Mouse (Mus musculus): ENCODE measurements around the gene Syn3. TPM values are rescaled to one million over a fixed set of nuclear protein-coding genes. Genes with fewer than 3 reads are reported as not detected.

The Syn3 gene
- total RNA-seq, 2 experiments from 2014 or later = 5.0 to 6.8 TPM

- DNase-seq (ENCODE audit: low spot score in 2 of 2) = no peak
Observed at GRCm38 (mm10) chr10:86318552-86319140, 180.1 kb downstream of the Syn3 start.

- no peak for DNase-seq (ENCODE audit: low spot score in 2 of 2)
Observed at GRCm38 (mm10) chr10:86317633-86318032, 181.1 kb downstream of the Syn3 start.

GRCm38 (mm10) chr10:86315513-86315912, 183.2 kb downstream of the Syn3 start:
- no peak for DNase-seq (ENCODE audit: low spot score in 2 of 2)

DNA sequence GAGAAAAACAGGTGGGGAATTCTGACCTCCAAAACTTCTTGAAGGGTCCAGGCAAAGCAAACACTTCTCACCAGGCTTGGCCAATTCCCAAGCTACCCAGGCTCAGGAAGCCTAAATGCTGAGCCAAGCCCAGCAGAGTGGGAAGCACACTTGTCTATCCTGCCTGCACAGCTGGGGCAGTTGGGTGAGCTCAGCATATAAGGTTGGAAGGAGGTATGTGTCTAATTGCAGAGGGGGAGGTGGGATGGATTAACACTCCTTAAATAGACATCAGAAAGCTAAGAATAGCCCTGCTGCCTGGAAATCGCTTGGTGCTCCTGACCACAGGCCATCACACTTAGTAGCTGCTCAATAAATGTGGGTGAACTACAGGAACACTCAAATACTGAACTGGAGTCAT, 185.2 kb downstream of the Syn3 start:
- no peak for DNase-seq (ENCODE audit: low spot score in 2 of 2)

DNA sequence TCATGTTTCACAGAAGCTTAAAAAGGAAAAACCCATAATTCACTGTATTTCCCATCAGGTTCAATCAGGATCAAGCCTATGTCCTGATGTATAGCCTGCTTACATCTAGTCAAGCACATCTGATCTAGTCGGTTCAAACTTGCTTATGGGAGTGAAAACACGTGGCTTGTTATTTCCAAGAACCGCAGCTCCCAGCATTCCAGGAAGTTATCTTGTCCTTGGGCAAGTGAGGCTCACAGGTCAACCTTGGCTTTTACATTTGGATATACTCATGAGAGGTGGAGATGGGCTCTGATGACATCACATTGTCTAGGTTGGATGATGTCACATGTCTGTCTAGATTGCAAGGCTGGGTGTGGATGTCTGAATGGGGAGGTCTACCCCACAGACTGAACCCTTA, 185.7 kb downstream of the Syn3 start:
- DNase-seq (ENCODE audit: low spot score in 2 of 2) = no peak

- DNase-seq (ENCODE audit: low spot score in 2 of 2) = no peak
Observed at GRCm38 (mm10) chr10:86310527-86310926, 188.2 kb downstream of the Syn3 start.

- no peak for DNase-seq (ENCODE audit: low spot score in 2 of 2)
Observed at GRCm38 (mm10) chr10:86307235-86307634, 191.5 kb downstream of the Syn3 start.

DNA sequence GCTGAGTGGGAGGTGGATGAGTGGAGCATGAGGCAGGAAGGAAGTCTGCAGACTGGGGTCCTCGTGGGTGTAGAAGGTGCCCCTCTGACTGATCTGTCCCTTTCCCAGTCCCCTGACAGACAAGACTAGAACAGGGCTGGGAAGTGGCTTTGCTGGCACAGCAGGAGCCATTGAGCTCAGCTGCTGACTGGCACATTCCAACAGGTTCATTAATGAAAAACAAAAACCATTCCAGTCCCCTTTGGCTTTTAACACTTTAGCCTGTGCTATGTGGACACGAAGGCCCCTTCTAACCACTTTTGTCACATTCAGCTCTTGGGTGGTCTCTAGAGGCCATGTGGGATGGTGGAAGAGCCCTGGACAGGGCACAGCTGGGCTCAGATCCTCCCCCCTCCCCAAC, 194.1 kb downstream of the Syn3 start:
- DNase-seq (ENCODE audit: low spot score in 2 of 2) = no peak

DNA sequence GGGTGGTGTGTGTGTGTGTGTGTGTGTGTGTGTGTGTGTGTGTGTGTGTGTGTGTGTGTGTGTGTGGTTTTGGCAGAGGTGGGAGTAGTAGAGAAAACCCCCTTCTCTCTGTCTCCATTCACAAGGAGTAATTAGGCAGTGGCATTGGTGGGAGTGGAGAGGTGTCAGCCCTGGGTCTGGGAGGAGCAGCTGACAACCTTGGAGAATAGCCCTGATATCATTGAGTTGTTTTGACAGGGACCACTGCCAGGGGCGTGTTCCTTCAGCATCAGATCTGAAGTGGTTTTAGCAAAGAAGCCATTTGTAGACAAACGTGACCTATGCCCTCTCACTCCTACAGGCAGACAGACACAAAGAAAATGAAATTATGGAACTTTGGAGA, 195.2 kb downstream of the Syn3 start:
- DNase-seq (ENCODE audit: low spot score in 2 of 2) = no peak

DNA sequence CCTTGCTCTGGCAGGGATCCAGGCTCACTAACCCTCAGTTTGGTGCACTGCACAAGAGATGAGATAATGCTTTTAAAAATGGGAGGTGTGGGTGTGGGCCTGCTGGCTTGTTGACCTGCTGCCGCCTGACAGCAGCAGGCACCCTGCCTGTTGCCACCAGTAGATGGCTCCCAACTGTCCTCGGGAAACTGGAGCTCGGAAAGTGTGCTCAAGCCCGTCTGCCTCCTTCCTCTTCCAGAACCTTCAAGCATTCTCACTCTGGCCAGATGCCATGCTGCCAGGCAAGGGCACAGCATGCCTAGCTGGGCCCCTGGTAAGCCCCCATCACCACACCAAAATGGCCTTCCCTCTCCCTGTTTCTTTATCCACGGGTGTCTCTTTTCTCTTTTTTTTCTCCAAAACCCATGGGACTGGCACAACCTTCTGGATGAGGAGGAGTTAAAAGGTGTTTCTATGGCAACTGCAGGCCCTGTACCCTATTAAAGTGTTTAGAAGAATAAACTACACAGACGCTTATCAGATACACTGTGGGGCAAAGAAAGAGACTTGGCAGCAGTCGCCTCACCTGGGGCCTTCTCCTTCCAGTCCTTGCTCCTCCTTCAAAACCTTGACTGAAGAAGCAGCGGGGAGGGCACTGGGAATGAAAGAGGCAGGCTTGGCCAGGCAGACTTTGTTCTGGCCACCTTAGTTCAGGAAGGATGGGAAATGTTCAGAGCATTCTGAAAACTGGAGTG, 195.8 kb downstream of the Syn3 start:
- peak; percentile 39 to 63 for DNase-seq (ENCODE audit: low spot score in 2 of 2)

DNA sequence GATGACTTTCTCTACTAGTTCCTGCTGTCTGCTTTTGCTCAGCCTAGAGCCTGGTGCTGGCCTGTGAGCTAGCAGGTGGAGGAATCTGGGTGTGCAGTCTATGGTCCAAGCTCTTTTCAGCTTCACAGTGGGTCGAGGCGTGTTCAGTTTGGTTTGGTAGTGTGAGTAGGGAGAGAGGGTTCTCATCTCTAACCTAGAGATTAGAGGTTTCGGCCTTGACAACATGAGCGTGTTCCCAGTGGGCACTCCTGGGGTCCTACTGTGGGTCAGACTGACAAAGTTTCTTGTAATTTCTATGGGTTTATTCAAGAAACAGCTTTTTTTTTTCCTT, 196.4 kb downstream of the Syn3 start:
- no peak for DNase-seq (ENCODE audit: low spot score in 2 of 2)

DNA sequence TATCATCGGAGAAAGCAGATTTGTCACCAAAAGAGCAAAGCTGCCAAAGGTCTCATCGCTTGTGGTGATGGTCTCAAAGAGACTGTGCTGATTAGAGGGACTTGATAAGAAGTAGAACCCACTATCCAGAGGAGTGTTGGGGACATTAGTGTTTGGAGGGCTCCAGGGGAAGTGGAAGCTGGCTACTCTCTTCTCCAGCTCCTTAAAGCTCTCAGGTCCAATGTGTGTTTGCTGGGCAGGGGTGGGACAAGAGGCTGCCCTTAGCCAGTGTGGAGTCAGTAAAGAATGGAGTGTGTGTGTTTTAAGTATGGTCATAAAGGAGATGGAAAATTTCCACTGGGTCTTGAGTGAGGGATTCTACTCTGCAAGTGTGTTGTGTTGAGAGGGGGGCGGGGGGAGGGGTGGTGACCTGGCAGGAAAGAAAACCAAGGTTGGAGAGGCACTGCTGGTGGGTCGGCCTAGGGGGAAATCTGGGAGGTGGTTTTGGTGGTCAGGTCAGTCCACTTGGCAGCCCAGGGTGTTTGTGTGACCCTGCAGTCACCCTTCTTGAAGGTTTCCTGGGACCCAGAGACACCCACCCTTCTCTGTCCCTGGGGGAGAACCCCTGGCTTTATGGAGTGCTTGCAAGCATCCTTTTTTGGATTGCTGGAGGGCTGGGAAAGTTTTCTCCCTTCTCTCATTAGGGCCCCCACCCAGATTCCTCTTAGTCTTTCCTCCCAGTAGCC, 196.9 kb downstream of the Syn3 start:
- no peak for DNase-seq (ENCODE audit: low spot score in 2 of 2)

DNA sequence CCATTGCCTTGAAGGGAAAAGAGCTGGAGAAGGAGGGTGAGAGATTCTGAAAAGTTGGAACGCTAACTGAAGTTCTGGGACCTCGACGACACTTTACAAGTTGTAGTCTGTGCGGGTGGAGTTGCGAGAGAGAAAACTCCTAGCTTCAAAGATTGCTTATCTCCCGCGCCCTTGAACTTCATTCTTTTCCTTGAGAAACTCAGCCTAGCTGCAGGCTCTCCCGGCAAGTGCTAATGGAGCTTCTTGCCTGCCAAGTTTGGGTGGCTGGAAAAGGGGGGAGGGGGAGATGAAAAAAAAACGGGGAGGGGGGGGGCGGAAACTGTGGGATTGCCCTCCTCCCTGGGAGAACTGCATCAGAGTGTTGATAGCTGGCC, 197.6 kb downstream of the Syn3 start:
- DNase-seq (ENCODE audit: low spot score in 2 of 2) = no peak

- peak; percentile 54 to 71 for DNase-seq (ENCODE audit: low spot score in 2 of 2)
Observed at GRCm38 (mm10) chr10:86300293-86301116, 198.2 kb downstream of the Syn3 start, which contains the start of gene Timp3. TSS of gene Timp3 (plus strand) at chr10:86300372.

- no peak for DNase-seq (ENCODE audit: low spot score in 2 of 2)
Observed at GRCm38 (mm10) chr10:86299795-86300194, 198.9 kb downstream of the Syn3 start.

DNA sequence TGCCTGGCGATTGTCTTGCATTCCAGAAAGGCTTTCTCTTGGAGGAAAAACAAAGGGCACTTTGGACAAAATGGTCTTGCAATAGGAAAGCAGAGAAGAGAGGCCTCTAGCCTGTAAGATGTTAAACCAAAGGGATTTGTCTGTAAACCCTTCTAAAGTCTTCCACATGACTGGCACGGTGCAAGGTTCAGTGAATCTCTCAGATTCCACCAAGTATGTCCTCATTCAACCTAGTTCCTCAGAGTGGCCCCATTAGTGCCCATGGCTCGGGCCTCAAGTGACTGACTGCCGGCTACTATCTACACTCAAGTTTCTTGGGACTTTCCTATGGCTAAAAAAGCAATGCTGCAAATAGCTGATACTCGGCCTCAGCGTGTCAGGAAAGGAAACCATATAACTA, 200.4 kb downstream of the Syn3 start:
- DNase-seq (ENCODE audit: low spot score in 2 of 2) = no peak

GRCm38 (mm10) chr10:86297307-86297706, 201.4 kb downstream of the Syn3 start:
- DNase-seq (ENCODE audit: low spot score in 2 of 2) = no peak

DNA sequence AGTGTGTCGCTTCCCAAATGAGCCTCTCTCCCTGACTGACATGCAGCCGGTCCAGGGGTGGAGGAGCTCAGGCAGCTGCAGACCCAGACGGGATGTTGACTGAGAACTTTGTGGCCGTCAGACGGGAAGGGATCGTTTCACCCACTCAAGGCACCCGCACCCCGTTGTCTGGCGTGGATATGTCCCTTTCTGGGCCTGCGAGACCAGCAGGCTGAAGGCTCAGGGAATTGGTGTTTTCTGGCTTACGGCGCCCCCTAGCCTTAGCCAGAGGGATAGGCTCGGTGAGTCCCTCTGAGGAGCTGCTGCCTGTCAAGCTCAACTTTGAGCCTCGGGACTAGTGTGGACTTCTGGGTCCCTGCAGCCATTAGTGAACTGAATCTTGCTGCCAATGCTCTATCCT, 202.6 kb downstream of the Syn3 start:
- DNase-seq (ENCODE audit: low spot score in 2 of 2) = peak; percentile 42 to 63

DNA sequence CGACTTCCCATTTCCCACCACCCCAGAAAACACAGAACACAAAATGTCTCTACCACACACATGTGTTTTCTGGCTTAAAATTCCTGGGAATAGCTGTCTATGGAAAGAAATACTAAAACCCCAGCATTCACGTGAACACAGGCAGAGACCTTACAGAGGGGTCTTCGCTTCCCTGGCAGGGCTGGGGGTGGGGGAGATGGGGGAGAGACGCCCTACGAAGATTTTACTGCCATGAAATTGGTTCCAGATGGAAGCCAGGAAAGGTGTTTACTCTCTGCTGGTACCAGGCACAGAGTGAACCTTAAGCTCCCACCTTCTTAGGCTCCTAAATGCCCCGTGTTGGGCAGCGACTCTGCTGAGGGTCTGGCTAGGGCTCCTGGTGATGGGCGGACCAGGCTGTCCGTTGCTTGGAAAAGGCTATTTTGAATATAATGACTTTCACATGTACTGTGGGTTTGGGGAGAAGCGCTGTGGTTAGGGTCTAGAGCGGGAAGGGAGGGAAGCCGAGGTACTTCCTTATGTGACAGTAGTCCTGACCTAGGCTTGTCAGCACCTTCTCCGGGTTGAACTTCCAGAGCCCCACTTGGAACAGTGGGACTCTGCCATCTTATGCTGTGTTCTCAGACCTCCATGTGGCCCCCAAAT, 203.1 kb downstream of the Syn3 start:
- DNase-seq (ENCODE audit: low spot score in 2 of 2) = no peak

GRCm38 (mm10) chr10:86294599-86295365, 203.9 kb downstream of the Syn3 start:
- no peak for DNase-seq (ENCODE audit: low spot score in 2 of 2)

Measured in adrenal gland, postnatal 4 days (tissue).